In the genomic region with DNA sequence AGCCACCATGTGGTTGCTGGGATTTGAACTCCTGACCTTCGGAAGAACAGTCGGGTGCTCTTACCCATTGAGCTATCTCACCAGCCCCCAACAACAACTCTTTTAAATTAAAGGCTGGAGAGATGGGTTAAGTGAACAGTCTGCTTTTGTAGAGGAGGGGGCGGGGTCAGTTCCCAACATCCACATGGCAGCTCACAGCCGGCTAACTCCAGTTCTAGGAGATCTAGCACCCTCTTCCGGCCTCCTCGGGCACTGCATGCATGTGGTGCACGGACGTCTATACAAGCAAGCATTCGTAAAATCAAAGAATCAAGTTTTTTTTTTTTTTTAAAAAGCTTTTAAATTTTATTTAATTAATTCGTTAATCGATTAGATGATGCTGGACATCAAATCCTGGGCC, we compare ENCODE assay signal across 8 mouse cellular contexts. TPM values are rescaled to one million over a fixed set of nuclear protein-coding genes. Genes with fewer than 3 reads are reported as not detected.
DNase-seq lines count a peak whose midpoint lies in the region; ATAC-seq and TF ChIP-seq lines count a peak whose summit lies in the region.

No protein-coding gene starts in this region.

- no peak for ATAC-seq in cerebellum, adult (ENCODE audit: insufficient number of reproducible peaks, low FRiP score, low TSS enrichment)
- peak; percentile 73 for ATAC-seq in megakaryocyte, adult 5-6 weeks (ENCODE audit: poor library complexity, severe bottlenecking)

- H3K4me3 ChIP-seq in ES-Bruce4 (ENCODE audit: low read depth, low read length) = no peak overlapping the region
- H3K4me3 ChIP-seq in gastrocnemius, adult 2 months = no peak overlapping the region

- no peaks in the 10 kb centered on the region for H3K36me3 ChIP-seq in ES-Bruce4 (ENCODE audit: control insufficient read depth, insufficient read depth, low read length, poor library complexity, severe bottlenecking)

- no peak for TF ChIP-seq POLR2A in ES-Bruce4 (IDR thresholded peaks at IDR 0.05; ENCODE audit: insufficient read depth, low read length)

- no peak overlapping the region for H3K27ac ChIP-seq in ES-Bruce4 (ENCODE audit: insufficient read depth, low read length)
- no peak overlapping the region for H3K27ac ChIP-seq in gastrocnemius, adult 2 months

- H3K4me1 ChIP-seq in ES-Bruce4 (ENCODE audit: control insufficient read depth, insufficient read depth, low read length) = peaks cover 3% of the 10 kb centered on the region

- H3K9ac ChIP-seq in ES-Bruce4 (ENCODE audit: low read depth, poor library complexity, severe bottlenecking) = no peak overlapping the region

- intact Hi-C loops in gastrocnemius, adult 2 months (cut with DNase I) = loop anchor here (1.0 kb wide), 1 partner anchor 26 kb away; no protein-coding TSS in a partner anchor

- H3K27me3 ChIP-seq in ES-Bruce4 (ENCODE audit: control insufficient read depth, insufficient read depth, low read length, poor library complexity, severe bottlenecking) = no peaks in the 10 kb centered on the region

- TF ChIP-seq CTCF in ES-Bruce4 (IDR thresholded peaks at IDR 0.05; ENCODE audit: low read depth, low read length) = peak; percentile 75
- TF ChIP-seq CTCF in gastrocnemius, adult 2 months (IDR thresholded peaks at IDR 0.05) = peak; percentile 77

- peak; percentile 20 for DNase-seq in cerebellum, adult 11 months
- peak; percentile 61 for DNase-seq in c-Kit-positive CD71-positive TER-119-positive erythroid progenitor cells, embryonic 14.5 days (ENCODE audit: low spot score)
- peak; percentile 84 for DNase-seq in gastrocnemius, adult 2 months
- peak; percentile 60 for DNase-seq in layer of hippocampus, adult 9-10 months (ENCODE audit: low spot score)
- DNase-seq in spleen, postnatal 36 days (ENCODE audit: low spot score in 2 of 2) = peak; percentile 33 to 44

- no peaks in the 10 kb centered on the region for H3K9me3 ChIP-seq in ES-Bruce4 (replicated peaks; ENCODE audit: control insufficient read depth, insufficient read depth, low read length, poor library complexity, severe bottlenecking)

- 0 out of 2 replicates have a peak, but pooled peaks have one; percentile 28 for TF ChIP-seq EP300 in ES-Bruce4 (IDR thresholded peaks at IDR 0.05; ENCODE audit: insufficient read depth, low read depth, low read length)

RNA-seq across cellular contexts. Expression of a gene that starts 2.9 kb away (rescaled TPM):
- 43.1 and 44.9 TPM in 2 replicates for polyA plus RNA-seq in ES-Bruce4 (2011; ENCODE audit: insufficient read depth, insufficient read length, low read depth, missing spikeins)
- not detected for total RNA-seq in gastrocnemius, adult 2 months (2021)
- total RNA-seq in megakaryocyte, adult 5-6 weeks (2015) = not detected in 2 replicates
- not detected in 2 replicates for total RNA-seq in megakaryocyte, adult 5-6 weeks (2017)

RNA-seq across cellular contexts. Expression of a gene that starts 32.3 kb away (rescaled TPM):
- 4.5 and 5.0 TPM in 2 replicates for polyA plus RNA-seq in ES-Bruce4 (2011; ENCODE audit: insufficient read depth, insufficient read length, low read depth, missing spikeins)
- total RNA-seq in gastrocnemius, adult 2 months (2021) = under 1 TPM; 0.17 to 0.20 TPM
- total RNA-seq in megakaryocyte, adult 5-6 weeks (2015) = 1.2 and 1.3 TPM in 2 replicates
- total RNA-seq in megakaryocyte, adult 5-6 weeks (2017) = 0.94 and 1.7 TPM in 2 replicates

RNA-seq across cellular contexts. Expression of a gene that starts 43.1 kb away (rescaled TPM):
- polyA plus RNA-seq in ES-Bruce4 (2011; ENCODE audit: insufficient read depth, insufficient read length, low read depth, missing spikeins) = 179 and 208 TPM in 2 replicates
- total RNA-seq in gastrocnemius, adult 2 months (2021) = 100 to 1,000 TPM; 188 to 209 TPM
- total RNA-seq in megakaryocyte, adult 5-6 weeks (2015) = 52.4 and 55.3 TPM in 2 replicates
- 105 and 107 TPM in 2 replicates for total RNA-seq in megakaryocyte, adult 5-6 weeks (2017)

RNA-seq across cellular contexts. Expression of a gene that starts 45.0 kb away (rescaled TPM):
- polyA plus RNA-seq in ES-Bruce4 (2011; ENCODE audit: insufficient read depth, insufficient read length, low read depth, missing spikeins) = 23.4 and 24.2 TPM in 2 replicates
- 10 to 100 TPM; 23.2 to 23.5 TPM for total RNA-seq in gastrocnemius, adult 2 months (2021)
- 1.3 and 2.3 TPM in 2 replicates for total RNA-seq in megakaryocyte, adult 5-6 weeks (2015)
- total RNA-seq in megakaryocyte, adult 5-6 weeks (2017) = 0.41 and 0.95 TPM in 2 replicates

Comparison
In these comparisons a context has a peak if more than half of its experiments do, and no peak if none do; other contexts are left out.
1. DNase-seq: peak in every context shown above with its lines; median percentile 84 in gastrocnemius, adult 2 months; 61 in c-Kit-positive CD71-positive TER-119-positive erythroid progenitor cells, embryonic 14.5 days; 60 in layer of hippocampus, adult 9-10 months; 38 in spleen, postnatal 36 days; 20 in cerebellum, adult 11 months.